Mouse (Mus musculus) cerebellum, adult 2 months (tissue): ENCODE measurements at regions not wholly inside any gene's neighbourhood (a gene's known extent, or its start where the extent isn't known, plus 50 kb on each side); places are given as distances from the start of the nearest gene placed in this dataset.

ENCODE experiments used
- DNase-seq, 2 experiments: peaks; one replicate each; pipeline ENCODE4 v3.0.0; 2021
- H3K27ac ChIP-seq: fragments of 200-500 bp; 2 replicates; pipeline ENCODE4 v1.5.1; 2012; ENCODE audit warnings: low read length, control low read depth, inconsistent platforms; ENCODE audit not compliant: insufficient read depth
- H3K27me3 ChIP-seq: fragments of 200-500 bp; 2 replicates; pipeline ENCODE4 v1.6.1; 2012; ENCODE audit warnings: inconsistent platforms, mild to moderate bottlenecking, low read length, moderate library complexity; ENCODE audit not compliant: control insufficient read depth, insufficient read depth
- H3K4me1 ChIP-seq: fragments of 200-500 bp; 2 replicates; pipeline ENCODE4 v1.6.1; 2011; ENCODE audit warnings: low read length; ENCODE audit not compliant: control insufficient read depth, insufficient read depth
- H3K4me3 ChIP-seq: fragments of 200-500 bp; replicated peaks from 2 replicates; pipeline ENCODE3; 2011; ENCODE audit warnings: mild to moderate bottlenecking, low read depth, low read length, control low read depth; ENCODE audit not compliant: insufficient read depth
- CTCF ChIP-seq: fragments of 200-500 bp; IDR thresholded peaks from 2 replicates; pipeline ENCODE4 v1.5.1; 2011; ENCODE audit warnings: low read depth, mild to moderate bottlenecking, control low read depth, low read length, moderate library complexity, borderline replicate concordance; ENCODE audit not compliant: insufficient read depth
- POLR2A ChIP-seq: fragments of 200-500 bp; IDR thresholded peaks from 2 replicates; pipeline ENCODE4 v1.6.1; 2011; ENCODE audit warnings: low read length, control low read depth, borderline replicate concordance; ENCODE audit not compliant: insufficient read depth
- WGBS: fragments of 180-500 bp; shearing (Covaris S2); methylation state at CpG from one replicate; pipeline ENCODE4 v1.1.7; 2018; 5-methylcytosine and 5-hydroxymethylcytosine counted together

- H3K27me3 ChIP-seq = no peaks in the 10 kb centered on the region
- no peak overlapping the region for H3K4me3 ChIP-seq
- WGBS = 1% methylated on average over 12 of the region's 12 CpGs
- H3K27ac ChIP-seq = no peak overlapping the region
- DNase-seq = peak; percentile 53 to 78
- TF ChIP-seq POLR2A (no peak), CTCF (peak; percentile 96)
- no peaks in the 10 kb centered on the region; the same call in 1 of the 2 replicates for H3K4me1 ChIP-seq
Measured at GRCm38 (mm10) chr12:71768471-71768870, 62.4 kb upstream of the Daam1 start.

- WGBS = 40% methylated on average over 9 of the region's 9 CpGs
- H3K4me3 ChIP-seq = no peak overlapping the region
- no peak for TF ChIP-seq CTCF
- TF ChIP-seq POLR2A = no peak
- no peaks in the 10 kb centered on the region for H3K27me3 ChIP-seq
- H3K4me1 ChIP-seq = no peaks in the 10 kb centered on the region; the same call in 1 of the 2 replicates
- H3K27ac ChIP-seq = no peak overlapping the region
- DNase-seq = no peak
Measured at GRCm38 (mm10) chr12:71768890-71769289, 62.0 kb upstream of the Daam1 start.

GRCm38 (mm10) chr12:71769302-71769701 is 61.6 kb upstream of the Daam1 start:
- H3K27me3 ChIP-seq = no peaks in the 10 kb centered on the region
- WGBS = 86% methylated on average over 6 of the region's 6 CpGs
- no peak for TF ChIP-seq CTCF
- no peak for TF ChIP-seq POLR2A
- no peak for DNase-seq
- H3K4me1 ChIP-seq = no peaks in the 10 kb centered on the region; the same call in 1 of the 2 replicates
- H3K27ac ChIP-seq = no peak overlapping the region
- H3K4me3 ChIP-seq = no peak overlapping the region

GRCm38 (mm10) chr12:71773891-71774290 is 57.0 kb upstream of the Daam1 start:
- Histone ChIP-seq H3K4me3 (no peak overlapping the region), H3K4me1 (no peaks in the 10 kb centered on the region; the same call in 1 of the 2 replicates), H3K27me3 (no peaks in the 10 kb centered on the region), H3K27ac (no peak overlapping the region)
- TF ChIP-seq CTCF = no peak
- no peak for TF ChIP-seq POLR2A
- DNase-seq = no peak
- 54% methylated on average over 9 of the region's 9 CpGs for WGBS

GRCm38 (mm10) chr12:71775126-71775525 is 55.8 kb upstream of the Daam1 start:
- TF ChIP-seq POLR2A = no peak
- no peak for TF ChIP-seq CTCF
- Histone ChIP-seq H3K27me3 (no peaks in the 10 kb centered on the region), H3K4me1 (no peaks in the 10 kb centered on the region), H3K27ac (no peak overlapping the region), H3K4me3 (no peak overlapping the region)
- WGBS = 30% methylated on average over 12 of the region's 12 CpGs
- DNase-seq = no peak

GRCm38 (mm10) chr12:71778137-71778536 is 52.7 kb upstream of the Daam1 start:
- Histone ChIP-seq H3K4me1 (no peaks in the 10 kb centered on the region), H3K4me3 (peak overlapping the region; percentile 9), H3K27ac (no peak overlapping the region), H3K27me3 (no peaks in the 10 kb centered on the region)
- 10% methylated on average over 14 of the region's 14 CpGs for WGBS
- no peak for TF ChIP-seq POLR2A
- TF ChIP-seq CTCF = no peak
- DNase-seq = peak; percentile 4 to 11

GRCm38 (mm10) chr12:71778948-71779347 is 51.9 kb upstream of the Daam1 start:
- H3K4me3 ChIP-seq = no peak overlapping the region
- TF ChIP-seq POLR2A (no peak), CTCF (no peak)

GRCm38 (mm10) chr12:71779418-71779817 is 51.5 kb upstream of the Daam1 start:
- no peak for DNase-seq
- no peaks in the 10 kb centered on the region for H3K4me1 ChIP-seq
- TF ChIP-seq CTCF (no peak), POLR2A (no peak)
- 78% methylated on average over 6 of the region's 6 CpGs for WGBS
- H3K4me3 ChIP-seq = no peak overlapping the region
- no peak overlapping the region for H3K27ac ChIP-seq
- no peaks in the 10 kb centered on the region for H3K27me3 ChIP-seq

More at GRCm38 (mm10) chr12:71778948-71779347, 51.9 kb upstream of the Daam1 start:
- Histone ChIP-seq H3K27ac (no peak overlapping the region), H3K27me3 (no peaks in the 10 kb centered on the region), H3K4me1 (no peaks in the 10 kb centered on the region)
- no peak for DNase-seq
- 86% methylated on average over 3 of the region's 3 CpGs for WGBS
